Mouse (Mus musculus) c-Kit-positive CD71-positive TER-119-positive erythroid progenitor cells, embryonic 14.5 days (primary cell): ENCODE measurements around the gene Dnah10.

ENCODE experiments used
- DNase-seq: peaks from one replicate; pipeline ENCODE4 v3.0.0-alpha.2; 2013; ENCODE audit warnings: low spot score

The Dnah10 gene

GRCm38 (mm10) chr5:124812466-124812865, 87.6 kb downstream of the Dnah10 start:
- no peak for DNase-seq

- no peak for DNase-seq
These were observed 89.9 kb downstream of the Dnah10 start for GRCm38 (mm10) chr5:124814797-124815196.

GRCm38 (mm10) chr5:124817050-124817449, 92.2 kb downstream of the Dnah10 start:
- no peak for DNase-seq

GRCm38 (mm10) chr5:124822128-124822894, 97.4 kb downstream of the Dnah10 start:
- no peak for DNase-seq

GRCm38 (mm10) chr5:124830331-124830730, 105.4 kb downstream of the Dnah10 start:
- no peak for DNase-seq

GRCm38 (mm10) chr5:124835218-124835617, 110.3 kb downstream of the Dnah10 start:
- DNase-seq, result no peak

GRCm38 (mm10) chr5:124836075-124836474, 111.2 kb downstream of the Dnah10 start:
- no peak for DNase-seq

GRCm38 (mm10) chr5:124836621-124837020, 111.7 kb downstream of the Dnah10 start:
- DNase-seq, result no peak

GRCm38 (mm10) chr5:124840202-124840601, 115.3 kb downstream of the Dnah10 start:
- DNase-seq, result no peak

- DNase-seq, result no peak
These were observed 115.8 kb downstream of the Dnah10 start for GRCm38 (mm10) chr5:124840669-124841068.

- DNase-seq, result no peak
These were observed 118.5 kb downstream of the Dnah10 start for GRCm38 (mm10) chr5:124843386-124843785.

- DNase-seq, result no peak
These were observed 120.0 kb downstream of the Dnah10 start for GRCm38 (mm10) chr5:124844929-124845328.

GRCm38 (mm10) chr5:124847014-124847413, 122.1 kb downstream of the Dnah10 start:
- DNase-seq, result no peak

GRCm38 (mm10) chr5:124848994-124849393, 124.1 kb downstream of the Dnah10 start:
- DNase-seq, result no peak

GRCm38 (mm10) chr5:124851572-124851971, 126.7 kb downstream of the Dnah10 start:
- no peak for DNase-seq

GRCm38 (mm10) chr5:124852294-124852693, 127.4 kb downstream of the Dnah10 start:
- no peak for DNase-seq

- DNase-seq, result no peak
These were observed 128.2 kb downstream of the Dnah10 start for GRCm38 (mm10) chr5:124853079-124853478.

- DNase-seq, result no peak
These were observed 129.3 kb downstream of the Dnah10 start for GRCm38 (mm10) chr5:124854202-124854601.

- DNase-seq, result peak; percentile 12
These were observed 135.1 kb downstream of the Dnah10 start for GRCm38 (mm10) chr5:124860013-124860412.

- no peak for DNase-seq
These were observed 136.6 kb downstream of the Dnah10 start for GRCm38 (mm10) chr5:124861463-124861862.

GRCm38 (mm10) chr5:124862013-124862866, 137.4 kb downstream of the Dnah10 start, which contains the start of the genes Ccdc92 and Zfp664:
Ccdc92 (minus strand) TSS chr5:124862424.
Zfp664 (plus strand) TSS chr5:124862691.
- peak; percentile 97 for DNase-seq

GRCm38 (mm10) chr5:124862871-124863741, 138.2 kb downstream of the Dnah10 start:
- peak; percentile 16 for DNase-seq
